Mouse (Mus musculus): ENCODE results near the gene Nme9.

Gene Nme9

DNA sequence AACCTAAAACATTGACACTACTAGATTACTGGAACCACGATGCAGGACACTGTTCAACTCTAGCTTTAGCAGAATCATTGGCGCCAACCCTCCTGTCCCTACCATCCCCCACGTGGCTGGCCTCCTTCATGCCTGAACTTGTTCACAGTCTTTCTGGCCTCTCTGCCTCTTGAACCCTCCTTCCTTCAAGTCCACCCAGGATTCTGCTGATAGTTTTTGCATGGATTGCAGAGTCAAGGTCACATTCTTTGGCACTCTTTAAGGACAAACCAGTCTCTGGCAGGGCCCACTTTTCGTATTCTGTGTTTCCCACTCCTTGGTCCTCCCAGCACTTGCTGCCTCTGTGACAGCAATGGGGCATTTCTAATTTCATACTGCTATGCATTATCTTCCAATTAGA, 31.9 kb downstream of the Nme9 start:
- DNase-seq (ENCODE audit: low read depth), result no peak

GRCm38 (mm10) chr9:99484632-99485031, 33.4 kb downstream of the Nme9 start:
- no peak for DNase-seq (ENCODE audit: low read depth)

GRCm38 (mm10) chr9:99485144-99485543, 33.9 kb downstream of the Nme9 start:
- no peak for DNase-seq (ENCODE audit: low read depth)

DNA sequence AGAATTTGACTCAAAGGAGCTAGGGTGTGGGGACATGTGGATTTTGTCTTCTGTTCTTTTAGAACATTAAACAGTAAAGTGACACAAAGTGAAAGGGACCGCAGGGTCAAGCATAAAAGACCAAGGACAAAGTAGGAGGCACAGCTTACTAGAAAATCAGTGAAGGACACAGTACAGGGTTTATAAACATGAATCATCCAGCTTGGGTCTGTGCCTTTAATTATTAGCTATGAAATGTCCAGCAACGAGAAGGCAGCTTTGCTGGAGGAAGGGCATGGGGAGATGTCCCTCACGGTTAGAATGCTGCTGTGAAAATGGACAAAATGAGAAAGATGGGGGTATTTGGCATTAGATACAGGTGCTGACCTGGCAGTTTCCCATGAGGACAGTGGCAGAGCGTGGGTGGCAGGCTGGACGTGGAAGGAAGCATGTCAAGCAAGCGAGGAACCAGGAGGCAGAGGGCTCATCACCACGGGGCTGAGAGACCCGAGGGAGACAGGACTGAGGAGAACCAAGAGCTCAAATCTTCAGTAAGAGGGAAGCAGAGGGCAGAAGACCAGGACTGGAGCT, 35.9 kb downstream of the Nme9 start:
- DNase-seq (ENCODE audit: low read depth), result no peak

DNA sequence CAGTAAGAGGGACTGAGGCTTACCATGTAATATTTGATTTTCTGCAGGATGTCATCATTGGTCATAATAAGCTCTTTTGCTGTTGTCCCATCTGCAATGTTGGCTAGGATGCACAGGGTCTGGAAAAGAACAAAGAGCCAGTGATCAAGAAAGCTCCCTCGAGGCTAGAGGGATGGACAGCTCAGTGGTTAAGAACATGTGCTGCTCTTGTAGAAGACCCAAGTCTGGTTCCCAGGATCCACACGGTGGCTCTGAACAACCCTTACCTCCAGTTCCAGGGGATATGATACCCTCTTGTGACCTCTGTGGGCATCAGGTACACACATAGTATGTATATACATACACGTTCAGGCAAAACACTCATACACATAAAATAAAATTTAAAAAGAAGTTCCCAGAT, 36.6 kb downstream of the Nme9 start:
- no peak for DNase-seq (ENCODE audit: low read depth)

DNA sequence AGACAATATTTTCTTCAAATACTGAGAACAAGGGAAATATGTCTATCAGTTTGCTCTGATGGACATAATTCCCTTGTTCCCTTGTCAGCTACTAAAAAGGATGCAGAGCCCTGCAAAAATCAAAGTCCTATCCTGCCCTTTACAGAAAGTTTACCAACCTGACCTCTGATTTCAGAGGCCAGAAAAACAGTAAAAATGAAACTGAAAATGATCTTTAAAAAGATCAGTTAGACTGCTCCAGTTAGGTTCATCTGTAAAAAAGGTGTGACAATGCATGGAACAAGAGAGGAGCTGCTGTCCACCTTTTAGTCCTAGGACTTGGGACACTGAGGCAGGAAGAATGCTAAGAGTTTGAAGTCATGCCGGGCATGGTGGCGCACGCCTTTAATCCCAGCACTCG, 39.8 kb downstream of the Nme9 start:
- DNase-seq (ENCODE audit: low read depth), result no peak

DNA sequence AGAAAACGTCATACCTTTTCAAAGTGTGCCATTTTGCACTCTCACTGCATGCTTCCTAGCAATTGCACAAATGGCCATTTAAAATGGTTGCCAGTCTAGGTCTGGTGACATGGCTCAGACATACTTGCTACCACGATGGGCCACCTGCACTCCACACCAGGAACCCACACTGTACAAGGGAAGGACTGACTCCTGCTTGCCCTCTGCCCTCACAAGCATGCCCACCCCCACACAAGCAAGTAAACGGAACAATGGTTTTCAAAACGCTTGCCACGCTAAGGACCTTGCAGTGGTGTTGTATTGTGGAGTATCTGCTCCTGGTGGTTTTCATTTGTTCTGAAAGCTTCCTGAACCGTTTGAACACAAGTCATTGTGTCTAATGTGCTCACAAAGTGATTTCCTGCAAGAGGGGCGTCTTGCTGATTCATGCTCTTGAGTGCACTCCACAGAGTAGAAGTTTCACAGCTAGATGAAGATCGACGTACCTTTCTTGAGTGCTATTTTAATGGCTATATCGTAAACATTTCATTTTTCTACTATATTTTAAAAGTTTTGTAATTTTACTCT, 41.4 kb downstream of the Nme9 start:
- no peak for DNase-seq (ENCODE audit: low read depth)

GRCm38 (mm10) chr9:99499336-99499735, 48.1 kb downstream of the Nme9 start:
- no peak for DNase-seq (ENCODE audit: low read depth)

GRCm38 (mm10) chr9:99505875-99506274, 54.6 kb downstream of the Nme9 start:
- DNase-seq (ENCODE audit: low read depth), result no peak
